Mouse (Mus musculus): ENCODE data around the gene Zmiz1. TPM values are rescaled to one million over a fixed set of nuclear protein-coding genes. Genes with fewer than 3 reads are reported as not detected.

Zmiz1 gene
- polyA plus RNA-seq, 1 experiment from 2014 or later: 23.8 TPM

DNA sequence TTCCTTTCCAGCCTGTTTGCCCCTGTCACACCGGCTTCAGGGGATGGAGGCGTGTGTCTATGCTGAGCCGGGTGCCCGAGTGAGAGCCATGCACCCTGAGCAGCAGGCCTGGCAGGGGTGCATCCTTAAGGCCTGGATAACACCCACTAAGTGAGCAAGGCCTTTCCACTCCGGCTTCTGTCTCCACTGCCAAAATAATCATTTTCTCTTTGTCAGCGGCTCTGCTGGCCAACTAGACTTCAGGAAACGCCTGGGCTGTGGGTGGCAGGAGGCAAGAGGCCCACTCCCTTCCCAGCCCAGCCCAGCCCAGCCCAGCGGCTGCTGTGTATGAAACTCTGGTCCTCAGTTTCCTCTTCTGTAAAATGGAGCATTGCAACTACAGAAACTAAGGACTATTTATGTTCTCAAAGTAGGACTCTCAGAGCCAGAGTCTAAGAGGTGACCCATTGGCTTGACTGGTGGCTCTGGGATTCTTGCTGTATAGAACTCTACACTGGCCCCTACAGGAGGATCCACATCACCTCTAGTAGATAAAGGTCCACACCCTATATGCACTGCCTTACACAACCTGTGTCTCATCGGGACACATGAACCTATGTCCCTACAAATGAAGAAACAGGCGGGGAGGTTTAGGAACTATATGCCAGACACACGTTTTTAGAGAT lies 76.1 kb downstream of the Zmiz1 start:
- Histone ChIP-seq H3K9me3 (no peaks in the 10 kb centered on the region), H3K36me3 (no peaks in the 10 kb centered on the region), H3K27ac (peak overlapping the region; percentile 64; the same call in 1 of the 2 replicates), H3K27me3 (no peaks in the 10 kb centered on the region), H3K4me1 (peaks cover 39% of the 10 kb centered on the region), H3K4me3 (no peak overlapping the region), H3K4me2 (no peak overlapping the region), H3K9ac (no peak overlapping the region)
- 42% methylated on average over 11 of the region's 11 CpGs for WGBS
- ATAC-seq (ENCODE audit: borderline replicate concordance, extremely low read depth, low FRiP score, low TSS enrichment): no peak

- Histone ChIP-seq H3K4me1 (peaks cover 39% of the 10 kb centered on the region), H3K4me3 (no peak overlapping the region), H3K27me3 (no peaks in the 10 kb centered on the region), H3K36me3 (no peaks in the 10 kb centered on the region), H3K9ac (no peak overlapping the region), H3K9me3 (no peaks in the 10 kb centered on the region), H3K4me2 (no peak overlapping the region), H3K27ac (no peak overlapping the region)
- no peak for ATAC-seq (ENCODE audit: borderline replicate concordance, extremely low read depth, low FRiP score, low TSS enrichment)
- 73% methylated on average over 4 of the region's 4 CpGs for WGBS
Observed at GRCm38 (mm10) chr14:25535583-25535943, 76.6 kb downstream of the Zmiz1 start.

- Histone ChIP-seq H3K27me3 (no peaks in the 10 kb centered on the region), H3K36me3 (no peaks in the 10 kb centered on the region), H3K9me3 (no peaks in the 10 kb centered on the region), H3K4me1 (peaks cover 37% of the 10 kb centered on the region), H3K4me3 (no peak overlapping the region), H3K4me2 (no peak overlapping the region), H3K27ac (no peak overlapping the region), H3K9ac (no peak overlapping the region)
- ATAC-seq (ENCODE audit: borderline replicate concordance, extremely low read depth, low FRiP score, low TSS enrichment): no peak
- WGBS: 79% methylated on average over 8 of the region's 8 CpGs
Observed at GRCm38 (mm10) chr14:25536476-25536875, 77.5 kb downstream of the Zmiz1 start.

GRCm38 (mm10) chr14:25537351-25537750 lies 78.4 kb downstream of the Zmiz1 start:
- H3K4me1 ChIP-seq: peaks cover 33% of the 10 kb centered on the region
- no peak overlapping the region for H3K4me2 ChIP-seq
- WGBS: 93% methylated on average over 1 of the region's 1 CpGs
- H3K4me3 ChIP-seq: no peak overlapping the region
- H3K9ac ChIP-seq: no peak overlapping the region
- H3K9me3 ChIP-seq: no peaks in the 10 kb centered on the region
- H3K27me3 ChIP-seq: no peaks in the 10 kb centered on the region
- ATAC-seq (ENCODE audit: borderline replicate concordance, extremely low read depth, low FRiP score, low TSS enrichment): no peak
- no peaks in the 10 kb centered on the region for H3K36me3 ChIP-seq
- H3K27ac ChIP-seq: no peak overlapping the region

GRCm38 (mm10) chr14:25538522-25538921 lies 79.5 kb downstream of the Zmiz1 start:
- no peaks in the 10 kb centered on the region for H3K27me3 ChIP-seq
- ATAC-seq (ENCODE audit: borderline replicate concordance, extremely low read depth, low FRiP score, low TSS enrichment): no peak
- no peaks in the 10 kb centered on the region for H3K9me3 ChIP-seq
- H3K36me3 ChIP-seq: no peaks in the 10 kb centered on the region
- no peak overlapping the region for H3K27ac ChIP-seq
- H3K4me2 ChIP-seq: no peak overlapping the region
- peaks cover 30% of the 10 kb centered on the region for H3K4me1 ChIP-seq
- H3K9ac ChIP-seq: no peak overlapping the region
- WGBS: 78% methylated on average over 2 of the region's 2 CpGs
- no peak overlapping the region for H3K4me3 ChIP-seq

DNA sequence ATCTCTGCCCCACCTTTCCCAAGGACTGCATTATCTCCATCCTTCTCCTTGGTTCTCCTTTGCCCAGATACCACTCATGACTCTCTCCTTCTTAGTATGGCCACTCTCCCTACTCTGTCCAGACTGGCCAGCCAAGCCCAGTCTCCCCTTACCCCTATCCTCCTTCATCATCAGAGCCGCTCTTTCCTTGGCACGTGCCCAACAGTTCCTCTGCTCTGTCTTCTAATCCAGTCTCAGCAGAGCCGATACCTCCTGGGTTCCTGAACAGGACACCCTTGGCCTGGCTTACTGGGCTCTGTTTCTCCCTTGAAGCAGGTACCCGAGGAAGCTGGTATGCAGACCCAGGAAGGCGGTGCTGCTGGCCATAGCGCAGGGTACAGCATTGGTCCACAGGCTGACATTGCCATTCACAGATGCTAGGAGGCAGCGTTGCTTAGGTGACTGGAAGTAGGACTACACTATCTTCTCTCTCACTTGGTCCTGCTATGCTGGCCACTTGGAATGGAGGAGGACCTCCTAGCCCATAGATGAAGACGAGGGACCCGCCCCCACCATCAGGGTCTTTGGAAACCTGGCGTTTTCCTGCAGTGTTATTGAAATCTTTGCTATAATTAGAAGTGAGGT lies 80.6 kb downstream of the Zmiz1 start:
- no peaks in the 10 kb centered on the region for H3K36me3 ChIP-seq
- H3K4me3 ChIP-seq: no peak overlapping the region
- no peaks in the 10 kb centered on the region for H3K9me3 ChIP-seq
- WGBS: 71% methylated on average over 10 of the region's 10 CpGs
- H3K27ac ChIP-seq: no peak overlapping the region
- H3K9ac ChIP-seq: no peak overlapping the region
- no peak overlapping the region for H3K4me2 ChIP-seq
- peaks cover 19% of the 10 kb centered on the region for H3K4me1 ChIP-seq
- no peak for ATAC-seq (ENCODE audit: borderline replicate concordance, extremely low read depth, low FRiP score, low TSS enrichment)
- no peaks in the 10 kb centered on the region for H3K27me3 ChIP-seq

DNA sequence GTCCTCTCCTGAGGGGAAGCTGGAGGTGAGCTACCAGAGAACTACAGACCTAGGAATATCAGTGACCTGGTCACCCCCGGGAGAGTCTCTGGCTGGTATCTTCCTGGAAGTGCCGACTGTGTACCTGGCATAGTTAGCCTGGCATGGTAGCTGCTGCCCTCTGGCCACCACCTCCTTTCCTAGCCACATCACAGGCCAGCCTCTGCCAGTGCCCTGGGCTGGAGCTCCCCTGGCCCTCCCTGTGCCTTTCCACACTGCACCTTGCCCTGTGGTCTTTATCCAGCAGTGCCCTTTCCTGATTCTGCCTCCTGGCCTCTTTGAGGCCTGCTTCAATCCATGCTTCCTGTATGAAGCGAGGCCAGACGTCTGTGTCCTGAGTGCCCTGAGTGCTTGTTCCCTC lies 81.2 kb downstream of the Zmiz1 start:
- H3K27me3 ChIP-seq: no peaks in the 10 kb centered on the region
- no peak overlapping the region for H3K4me2 ChIP-seq
- H3K9me3 ChIP-seq: no peaks in the 10 kb centered on the region
- no peaks in the 10 kb centered on the region; the same call in 1 of the 2 replicates for H3K36me3 ChIP-seq
- ATAC-seq (ENCODE audit: borderline replicate concordance, extremely low read depth, low FRiP score, low TSS enrichment): no peak
- 59% methylated on average over 4 of the region's 4 CpGs for WGBS
- H3K4me3 ChIP-seq: no peak overlapping the region
- peaks cover 14% of the 10 kb centered on the region for H3K4me1 ChIP-seq
- H3K27ac ChIP-seq: no peak overlapping the region
- no peak overlapping the region for H3K9ac ChIP-seq

DNA sequence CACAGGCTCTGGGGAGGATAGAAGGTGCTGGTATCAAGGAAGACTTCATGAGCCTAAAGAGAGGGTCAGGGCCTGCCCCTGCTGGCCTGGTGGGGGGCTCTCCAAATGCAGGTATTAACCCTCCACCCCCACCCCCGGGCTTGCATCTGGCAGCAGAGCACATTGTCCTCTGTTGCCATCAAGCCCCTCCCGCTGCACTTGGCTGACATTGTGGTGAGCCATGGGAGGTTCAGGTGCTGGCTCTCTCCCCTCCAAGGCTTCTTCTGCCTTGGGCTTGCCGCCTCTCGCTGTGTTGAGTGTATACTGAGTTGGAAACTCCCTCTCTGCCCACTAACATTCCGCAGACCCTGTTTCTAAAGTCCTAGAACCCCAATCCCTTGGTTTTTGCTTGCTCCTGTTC lies 82.2 kb downstream of the Zmiz1 start:
- H3K36me3 ChIP-seq: peaks cover 4% of the 10 kb centered on the region; the same call in 1 of the 2 replicates
- no peak overlapping the region for H3K4me3 ChIP-seq
- H3K4me2 ChIP-seq: no peak overlapping the region
- peaks cover 15% of the 10 kb centered on the region for H3K4me1 ChIP-seq
- no peaks in the 10 kb centered on the region for H3K27me3 ChIP-seq
- no peak overlapping the region for H3K27ac ChIP-seq
- no peaks in the 10 kb centered on the region for H3K9me3 ChIP-seq
- 70% methylated on average over 5 of the region's 5 CpGs for WGBS
- ATAC-seq (ENCODE audit: borderline replicate concordance, extremely low read depth, low FRiP score, low TSS enrichment): no peak
- H3K9ac ChIP-seq: no peak overlapping the region

- peaks cover 34% of the 10 kb centered on the region for H3K4me1 ChIP-seq
- no peak overlapping the region for H3K4me3 ChIP-seq
- H3K27ac ChIP-seq: no peak overlapping the region
- no peak overlapping the region for H3K4me2 ChIP-seq
- WGBS: 90% methylated on average over 4 of the region's 4 CpGs
- H3K36me3 ChIP-seq: peaks cover 4% of the 10 kb centered on the region; the same call in 1 of the 2 replicates
- ATAC-seq (ENCODE audit: borderline replicate concordance, extremely low read depth, low FRiP score, low TSS enrichment): no peak
- no peak overlapping the region for H3K9ac ChIP-seq
- no peaks in the 10 kb centered on the region for H3K9me3 ChIP-seq
- H3K27me3 ChIP-seq: no peaks in the 10 kb centered on the region
Observed at GRCm38 (mm10) chr14:25543098-25543497, 84.1 kb downstream of the Zmiz1 start.

GRCm38 (mm10) chr14:25543927-25544326 lies 84.9 kb downstream of the Zmiz1 start:
- Histone ChIP-seq H3K4me3 (no peak overlapping the region), H3K4me1 (peaks cover 43% of the 10 kb centered on the region), H3K4me2 (no peak overlapping the region), H3K27me3 (no peaks in the 10 kb centered on the region), H3K9ac (no peak overlapping the region), H3K27ac (no peak overlapping the region), H3K36me3 (peaks cover 5% of the 10 kb centered on the region; the same call in 1 of the 2 replicates), H3K9me3 (no peaks in the 10 kb centered on the region)
- ATAC-seq (ENCODE audit: borderline replicate concordance, extremely low read depth, low FRiP score, low TSS enrichment): no peak
- WGBS: 91% methylated on average over 4 of the region's 4 CpGs

GRCm38 (mm10) chr14:25546852-25547621 lies 88.1 kb downstream of the Zmiz1 start:
- H3K36me3 ChIP-seq: peaks cover 8% of the 10 kb centered on the region; the same call in 1 of the 2 replicates
- peak; percentile 64 for ATAC-seq (ENCODE audit: borderline replicate concordance, extremely low read depth, low FRiP score, low TSS enrichment)
- 44% methylated on average over 14 of the region's 14 CpGs for WGBS
- no peak overlapping the region for H3K9ac ChIP-seq
- H3K4me3 ChIP-seq: no peak overlapping the region
- H3K4me1 ChIP-seq: peaks cover 58% of the 10 kb centered on the region
- H3K27me3 ChIP-seq: no peaks in the 10 kb centered on the region
- no peak overlapping the region for H3K4me2 ChIP-seq
- peak overlapping the region; percentile 59 for H3K27ac ChIP-seq
- H3K9me3 ChIP-seq: no peaks in the 10 kb centered on the region

DNA sequence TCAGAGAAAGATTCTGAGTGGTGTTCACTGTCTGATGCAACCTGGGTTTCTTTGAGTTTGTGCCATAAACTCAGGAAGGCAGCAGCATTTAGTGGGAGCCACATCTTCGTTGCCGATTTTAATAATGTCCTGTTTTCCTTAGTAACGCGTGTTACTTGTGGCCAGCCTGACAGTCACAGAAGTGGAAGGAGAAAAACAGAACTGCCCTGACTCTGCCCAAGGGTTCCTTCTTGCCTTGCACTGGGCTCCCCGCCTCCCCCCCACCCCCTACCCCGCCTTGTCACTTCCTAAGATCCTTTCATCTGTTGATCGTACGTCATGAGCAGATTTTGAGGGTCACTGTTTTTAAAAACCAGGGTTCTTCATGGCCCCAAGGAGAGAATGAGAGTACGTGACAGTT lies 88.9 kb downstream of the Zmiz1 start:
- ATAC-seq (ENCODE audit: borderline replicate concordance, extremely low read depth, low FRiP score, low TSS enrichment): no peak
- Histone ChIP-seq H3K4me2 (no peak overlapping the region), H3K27ac (peak overlapping the region; percentile 59), H3K9me3 (no peaks in the 10 kb centered on the region), H3K4me1 (peaks cover 50% of the 10 kb centered on the region), H3K36me3 (peaks cover 8% of the 10 kb centered on the region; the same call in 1 of the 2 replicates), H3K4me3 (no peak overlapping the region), H3K9ac (no peak overlapping the region), H3K27me3 (no peaks in the 10 kb centered on the region)
- 79% methylated on average over 9 of the region's 9 CpGs for WGBS

Measured in lung, embryonic 15.5 days (tissue).